Mouse (Mus musculus) forebrain, embryonic 13.5 days (tissue): ENCODE data around the gene Gm44503. TPM values are rescaled to one million over a fixed set of nuclear protein-coding genes. Genes with fewer than 3 reads are reported as not detected.

Experiments used
- microRNA-seq: library from miRNA; unstranded; fragments of <30 nt; microRNA quantifications from one replicate; pipeline ENCODE4, GENCODE M21; 2016
- polyA plus RNA-seq: library from polyadenylated mRNA; unstranded; fragments of >200 nt; fragmentation: Nextera tagmentation; extraction: Ambion mirVana; gene quantifications from 2 replicates; pipeline ENCODE4 v1.2.1, GENCODE M21; 2015

The Gm44503 gene
- polyA plus RNA-seq, 1 experiment from 2014 or later, result not detected

Small RNA genes lying within 50 kb of the gene (microRNA-seq; reads per million reads assigned to microRNA genes)
- not detected for gene Gm27353

Other genes starting within 250 kb of the Gm44503 start
- gene Prtg, start 152.0 kb upstream of the Gm44503 start, polyA plus RNA-seq, result 0.43 and 0.74 TPM in 2 replicates
- 10.5 and 10.7 TPM in 2 replicates for gene Pygo1, start 33.2 kb upstream of the Gm44503 start, polyA plus RNA-seq
- gene Dyx1c1, start 67 bp upstream of the Gm44503 start, polyA plus RNA-seq, result 1.7 and 2.1 TPM in 2 replicates
- gene Ccpg1os, start 26.5 kb downstream of the Gm44503 start, polyA plus RNA-seq, result 26.4 and 26.9 TPM in 2 replicates
- 32.0 and 32.5 TPM in 2 replicates for gene Ccpg1, start 26.6 kb downstream of the Gm44503 start, polyA plus RNA-seq
- gene Pigb, start 81.5 kb downstream of the Gm44503 start, polyA plus RNA-seq, result 8.4 and 11.3 TPM in 2 replicates
- 0.96 and 1.2 TPM in 2 replicates for gene Rab27a, start 86.0 kb downstream of the Gm44503 start, polyA plus RNA-seq
- gene Khdc3, start 143.0 kb downstream of the Gm44503 start, polyA plus RNA-seq, result not detected in 2 replicates
- gene Gm20509, start 143.6 kb downstream of the Gm44503 start, polyA plus RNA-seq, result not detected in 2 replicates
- gene Rsl24d1, start 154.6 kb downstream of the Gm44503 start, polyA plus RNA-seq, result 133 and 137 TPM in 2 replicates